Mouse (Mus musculus): ENCODE results near the gene Dip2b.

- no peak for TF ChIP-seq CTCF (IDR thresholded peaks at IDR 0.05; ENCODE audit: low read depth, low read length)
- TF ChIP-seq POLR2A (IDR thresholded peaks at IDR 0.05; ENCODE audit: insufficient read depth, low read length): no peak
Observed at GRCm38 (mm10) chr15:100199790-100200189, 161.3 kb downstream of the Dip2b start.

All from ES-Bruce4 (cell line).